Mouse (Mus musculus) ES-E14 (cell line): Measurements from ENCODE around the gene Pde9a.

Experiments used
- CHD2 ChIP-seq: IDR thresholded peaks from 2 replicates; pipeline ENCODE4 v1.6.1; 2014; ENCODE audit warnings: mild to moderate bottlenecking, low read depth, low read length, inconsistent platforms
- MAFK ChIP-seq: IDR thresholded peaks from 2 replicates; pipeline ENCODE4 v1.6.1; 2014; ENCODE audit warnings: mild to moderate bottlenecking, low read depth, low read length, inconsistent platforms; ENCODE audit not compliant: insufficient read depth
- ZC3H11A ChIP-seq: IDR thresholded peaks from 2 replicates; pipeline ENCODE4 v1.6.1; 2012; ENCODE audit warnings: low read depth, mild to moderate bottlenecking, inconsistent platforms, low read length, borderline replicate concordance

DNA sequence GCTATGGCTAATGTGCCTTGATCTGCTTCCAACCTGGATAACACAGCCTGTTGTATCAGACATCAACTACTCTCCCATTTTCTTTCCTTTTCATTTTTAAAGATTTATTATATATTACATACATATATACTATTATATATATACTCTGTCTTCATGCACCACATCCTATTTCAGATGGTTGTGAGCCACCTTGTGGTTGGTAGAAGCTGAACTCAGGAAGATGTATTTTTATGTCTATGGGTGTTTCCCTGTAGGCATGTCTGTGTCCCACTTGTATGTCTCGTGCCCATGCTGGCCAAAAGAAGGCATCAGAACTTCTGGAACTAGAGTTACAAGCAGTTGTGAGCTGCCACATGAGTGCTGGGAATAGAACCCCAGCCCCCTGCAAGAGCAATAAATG lies 62.5 kb downstream of the Pde9a start:
- TF ChIP-seq MAFK (no peak), CHD2 (no peak), ZC3H11A (no peak)
